Mouse (Mus musculus) lung, postnatal 14 days (tissue): ENCODE data around the gene Bmpr2.

ENCODE experiments used
- DNase-seq: peaks from one replicate; pipeline ENCODE4 v3.0.0; 2021

Gene Bmpr2

GRCm38 (mm10) chr1:59902634-59903033, 139.4 kb downstream of the Bmpr2 start:
- peak; percentile 42 for DNase-seq

DNA sequence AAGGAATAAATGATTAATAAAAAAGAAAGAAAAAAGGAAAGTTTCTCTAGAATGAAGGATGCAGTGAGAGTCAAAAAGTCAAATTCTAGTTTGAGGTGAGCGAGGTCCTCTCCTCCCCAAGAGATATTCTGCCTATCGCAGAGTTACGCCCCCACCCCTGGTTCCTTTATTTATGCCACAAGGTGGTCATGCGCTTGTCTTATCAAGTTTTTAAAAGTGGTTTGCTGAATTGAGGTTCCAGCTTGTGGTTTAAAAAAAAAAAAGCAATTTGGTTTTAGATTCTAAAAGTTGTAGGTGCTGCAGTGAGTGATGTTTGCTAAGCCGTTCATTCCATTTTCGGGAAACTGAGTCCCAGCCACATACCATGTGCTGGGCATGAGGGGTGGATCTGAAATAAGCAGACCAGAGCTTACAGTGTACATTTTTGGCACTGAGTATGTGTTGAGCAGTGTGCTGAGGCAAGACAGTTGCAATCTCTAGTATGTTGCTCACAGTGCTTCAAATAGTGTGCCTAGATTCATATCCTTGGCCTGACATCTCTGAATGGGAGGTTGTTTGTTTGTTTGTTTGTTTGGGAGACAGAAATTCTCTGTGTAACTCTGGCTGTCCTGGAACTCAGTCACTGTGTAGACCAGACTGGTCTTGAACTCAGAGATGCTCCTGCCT, 141.6 kb downstream of the Bmpr2 start:
- DNase-seq = no peak

- DNase-seq = no peak
These were observed 142.7 kb downstream of the Bmpr2 start for GRCm38 (mm10) chr1:59905916-59906315.

GRCm38 (mm10) chr1:59906819-59907521, 143.8 kb downstream of the Bmpr2 start:
- no peak for DNase-seq

- DNase-seq = no peak
These were observed 144.5 kb downstream of the Bmpr2 start for GRCm38 (mm10) chr1:59907700-59908099.

DNA sequence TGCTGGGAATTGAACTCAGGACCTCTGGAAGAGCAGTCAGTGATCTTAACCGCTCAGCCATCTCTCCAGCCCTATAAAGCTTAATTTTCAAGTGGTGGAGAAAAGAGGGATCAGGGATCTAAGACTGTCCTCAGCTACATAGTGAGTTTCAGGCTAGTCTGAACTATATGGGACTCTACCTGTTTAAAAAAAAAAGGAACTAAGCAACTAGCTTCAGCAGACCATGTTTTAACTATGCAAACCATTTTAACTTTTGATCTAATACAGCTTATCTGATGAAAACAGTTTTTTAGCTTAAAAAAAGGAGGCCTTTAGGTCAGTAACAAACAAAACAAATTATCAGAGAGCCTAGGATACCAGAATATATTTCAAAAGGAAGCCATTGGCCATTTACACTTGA, 147.7 kb downstream of the Bmpr2 start:
- DNase-seq = no peak

- peak; percentile 99 for DNase-seq
These were observed 149.4 kb downstream of the Bmpr2 start, which contains the start of gene Fam117b for GRCm38 (mm10) chr1:59912413-59913157. Fam117b (plus strand) TSS chr1:59913006.

- peak; percentile 44 for DNase-seq
These were observed 150.1 kb downstream of the Bmpr2 start for GRCm38 (mm10) chr1:59913195-59913868.

GRCm38 (mm10) chr1:59913869-59914225, 150.6 kb downstream of the Bmpr2 start:
- DNase-seq = no peak

DNA sequence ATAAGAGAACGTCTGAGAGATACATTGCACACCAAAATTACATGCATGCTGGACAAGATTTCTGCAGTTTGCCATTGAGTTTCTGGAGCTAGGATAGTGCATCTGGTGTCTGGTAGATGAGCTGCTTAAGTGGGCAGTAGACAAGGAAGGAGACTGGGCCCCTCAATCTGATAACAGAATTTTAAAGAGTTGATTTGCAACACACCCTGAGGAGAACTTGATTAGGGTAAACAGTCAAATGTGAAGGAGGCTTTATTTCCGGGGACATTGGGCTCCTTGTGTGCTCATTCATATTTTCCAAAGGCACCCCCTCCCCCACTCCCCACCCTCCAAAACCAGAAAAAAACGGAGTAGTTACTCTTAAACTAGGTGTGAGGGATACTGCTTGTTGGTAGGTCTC, 151.6 kb downstream of the Bmpr2 start:
- no peak for DNase-seq

GRCm38 (mm10) chr1:59915843-59916610, 152.8 kb downstream of the Bmpr2 start:
- DNase-seq = peak; percentile 29

GRCm38 (mm10) chr1:59917401-59917800, 154.2 kb downstream of the Bmpr2 start:
- DNase-seq = no peak

- DNase-seq = no peak
These were observed 154.9 kb downstream of the Bmpr2 start for GRCm38 (mm10) chr1:59918075-59918474.

DNA sequence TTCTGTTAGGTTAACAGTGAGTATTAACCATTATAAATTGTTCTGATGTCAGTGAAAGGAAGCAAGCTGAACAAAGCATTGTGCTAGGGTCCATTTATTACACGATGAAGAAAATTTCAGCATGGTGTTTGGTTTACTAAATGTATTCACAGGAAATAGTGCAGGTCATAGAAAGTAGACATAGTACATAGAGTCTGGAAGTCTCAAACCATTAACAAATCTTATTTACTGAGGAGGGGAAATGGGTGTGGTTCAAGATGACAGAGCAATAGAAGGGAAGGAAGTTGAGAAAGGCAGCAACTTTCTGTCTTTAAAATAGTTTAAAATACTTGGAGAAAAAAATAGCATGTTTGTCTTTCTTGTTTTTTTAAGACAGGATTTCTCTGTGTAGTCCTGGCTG, 160.0 kb downstream of the Bmpr2 start:
- DNase-seq = no peak

- DNase-seq = no peak
These were observed 160.5 kb downstream of the Bmpr2 start for GRCm38 (mm10) chr1:59923673-59924072.

DNA sequence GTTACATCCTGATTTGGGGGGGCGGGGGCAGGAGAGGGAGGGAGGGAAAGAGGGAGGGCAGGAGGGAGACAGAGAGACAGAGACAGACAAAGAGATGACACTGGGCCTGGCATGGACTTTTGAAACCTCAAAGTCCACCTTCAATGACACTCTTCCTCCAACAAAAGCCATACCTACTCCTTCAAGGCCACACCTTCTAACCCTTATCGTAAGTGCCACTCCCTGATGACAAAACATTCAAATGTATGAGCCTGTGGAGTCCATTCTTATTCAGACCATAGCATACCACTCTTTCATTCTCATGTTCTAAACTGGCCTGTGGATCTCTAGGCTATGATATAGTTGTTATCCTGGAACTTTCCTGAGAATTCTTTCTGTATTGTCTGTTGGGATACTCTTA, 161.2 kb downstream of the Bmpr2 start:
- DNase-seq = no peak

DNA sequence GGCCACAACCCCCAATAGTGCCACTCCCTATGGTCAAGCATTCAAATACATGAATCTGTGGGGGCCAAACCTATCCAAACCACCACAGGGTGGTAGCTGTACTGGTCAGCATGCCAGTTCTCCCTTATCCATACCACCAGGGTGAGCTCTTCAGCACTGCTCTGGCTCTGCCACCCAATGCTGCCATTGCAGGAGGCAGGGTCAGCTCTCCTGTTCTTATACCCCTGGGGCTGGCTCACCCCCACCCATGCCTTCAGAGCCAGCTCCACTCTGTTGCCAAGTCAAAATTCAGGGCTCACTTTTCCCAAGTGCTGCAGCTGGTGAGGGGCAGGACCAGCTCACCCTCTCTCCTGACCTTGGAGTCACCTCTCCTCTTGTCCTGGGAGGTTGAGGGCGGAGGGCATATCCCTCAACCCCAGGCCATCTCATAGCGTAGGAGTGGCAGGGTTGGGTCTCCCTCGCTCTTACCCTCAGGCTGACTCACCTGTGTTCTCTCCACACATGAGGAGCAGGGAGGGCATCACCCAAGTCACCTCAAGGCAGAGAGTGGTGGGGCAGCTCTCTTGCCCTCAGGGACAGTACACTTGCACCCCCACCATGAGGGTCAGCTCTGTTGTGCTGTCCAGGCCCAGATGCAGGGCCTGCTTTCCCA, 162.9 kb downstream of the Bmpr2 start:
- DNase-seq = no peak

DNA sequence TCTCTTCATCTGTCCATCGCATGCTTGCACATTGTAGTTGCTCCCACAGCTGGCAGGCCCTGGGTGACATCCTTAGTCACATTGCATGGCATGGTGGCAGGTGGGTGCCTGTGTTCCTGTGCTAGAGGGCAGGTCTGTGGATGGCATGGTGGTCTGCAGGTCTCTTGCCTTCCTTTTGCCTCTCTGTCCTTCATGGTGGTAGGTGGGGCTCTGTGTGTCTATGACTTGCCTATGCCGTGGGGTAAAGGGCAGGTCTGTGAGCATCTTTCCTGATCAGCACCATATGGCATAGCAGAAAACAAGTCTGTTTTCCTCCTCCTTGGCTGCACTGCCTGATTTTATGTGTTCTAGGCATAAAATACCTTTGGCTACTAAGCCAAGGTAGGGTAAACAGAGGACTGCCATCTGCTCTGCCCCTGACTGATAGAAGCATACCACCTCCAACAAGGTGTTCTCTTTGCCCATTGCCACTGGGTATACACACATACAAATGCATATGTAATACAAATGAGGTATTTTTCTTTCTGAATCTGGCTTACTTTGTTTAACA, 164.0 kb downstream of the Bmpr2 start:
- no peak for DNase-seq
